Mouse (Mus musculus) liver, embryonic 14.5 days (tissue): Measurements from ENCODE around the gene Hspa1a.

Experiments
- CTCF ChIP-seq: IDR thresholded peaks from 2 replicates; pipeline ENCODE4 v1.5.1; 2016; ENCODE audit warnings: antibody characterized with exemption, low read depth, control low read depth
- EP300 ChIP-seq: IDR thresholded peaks from 2 replicates; pipeline ENCODE4 v1.6.1; 2016; ENCODE audit warnings: antibody characterized with exemption, low read depth

DNA sequence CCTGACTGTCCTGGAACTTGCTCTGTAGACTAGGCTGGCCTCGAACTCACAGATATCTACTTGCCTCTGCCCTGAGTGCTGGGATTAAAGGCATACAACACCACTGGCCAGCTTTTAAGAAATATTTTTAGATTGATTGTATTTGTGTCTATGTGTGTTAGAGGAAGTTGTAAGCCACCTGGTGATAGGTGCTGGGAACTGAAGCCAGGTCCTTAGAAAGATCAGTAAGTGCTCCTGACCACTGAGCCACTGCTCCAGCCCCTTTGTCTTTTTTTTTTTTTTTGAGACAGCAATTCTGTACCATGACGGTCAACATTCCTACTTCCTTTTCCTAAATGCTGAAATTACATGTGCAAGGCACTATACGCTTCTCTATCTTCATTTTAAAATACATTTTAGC, 18.7 kb downstream of the Hspa1a start:
- TF ChIP-seq CTCF (no peak), EP300 (no peak)
